Mouse (Mus musculus) fat pad, adult 2 months (tissue): ENCODE measurements around the gene Slc25a10.
"Not testable (repeated sequence)": the region's sequence is repeated elsewhere in the genome, so short reads cannot be mapped to it uniquely, and the experiment has no call there.

Source experiments
- DNase-seq: peaks from one replicate; pipeline ENCODE4 v3.0.0-alpha.2; 2011; ENCODE audit warnings: low read depth, low spot score; ENCODE audit errors: extremely low read depth

The Slc25a10 gene

DNA sequence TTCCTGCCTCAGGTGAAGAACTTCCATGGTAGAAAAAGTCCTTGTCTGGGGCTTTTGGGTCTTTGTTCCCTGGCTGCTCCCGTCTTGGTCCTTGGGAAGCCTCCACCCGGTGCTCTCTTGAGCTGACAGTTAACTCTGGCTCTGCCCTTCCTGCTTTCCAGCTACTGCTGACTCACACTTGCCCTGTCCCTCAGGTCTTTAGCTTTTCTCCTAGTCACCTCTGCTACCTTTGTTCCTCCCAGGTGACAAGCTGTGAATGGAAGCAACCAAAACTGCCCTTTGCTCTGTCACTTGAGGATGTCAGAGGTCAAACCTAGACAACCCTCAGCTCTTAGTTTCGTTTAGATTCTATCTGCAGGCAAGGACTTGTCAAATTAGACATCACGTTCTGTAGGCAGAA, 18.3 kb downstream of the Slc25a10 start:
- DNase-seq: no peak

DNA sequence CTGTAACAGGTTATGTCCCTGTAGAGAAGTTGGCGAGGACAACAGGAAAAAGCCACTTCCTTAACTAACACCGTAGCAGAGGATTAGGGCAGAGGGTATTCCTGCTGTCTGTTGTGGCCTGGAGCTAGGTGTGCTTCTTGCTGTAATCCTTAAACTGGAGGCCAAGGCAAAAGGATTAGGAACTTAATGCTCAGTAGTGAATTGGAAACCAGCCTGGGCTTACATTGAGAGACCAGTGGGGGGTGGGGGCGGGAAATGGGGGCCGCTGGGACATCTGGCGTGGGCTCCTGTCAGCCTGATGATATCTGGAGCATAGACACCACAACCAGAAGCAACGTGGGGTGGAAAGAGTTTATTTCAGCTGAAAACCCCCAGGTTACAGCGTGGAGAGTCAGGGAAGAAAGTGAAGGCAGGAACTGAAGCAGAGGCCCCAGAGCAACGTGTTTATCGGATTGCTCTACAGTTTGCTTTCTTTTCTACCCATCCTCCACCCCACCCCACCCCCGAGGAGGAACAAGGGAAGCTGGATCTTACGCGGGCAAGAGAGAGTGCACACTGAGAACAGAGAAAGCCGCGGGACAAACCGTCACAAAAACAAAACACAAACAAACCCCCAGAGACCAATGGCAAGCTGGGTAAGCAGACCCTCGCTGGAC, 18.9 kb downstream of the Slc25a10 start:
- DNase-seq: peak; percentile 99

DNA sequence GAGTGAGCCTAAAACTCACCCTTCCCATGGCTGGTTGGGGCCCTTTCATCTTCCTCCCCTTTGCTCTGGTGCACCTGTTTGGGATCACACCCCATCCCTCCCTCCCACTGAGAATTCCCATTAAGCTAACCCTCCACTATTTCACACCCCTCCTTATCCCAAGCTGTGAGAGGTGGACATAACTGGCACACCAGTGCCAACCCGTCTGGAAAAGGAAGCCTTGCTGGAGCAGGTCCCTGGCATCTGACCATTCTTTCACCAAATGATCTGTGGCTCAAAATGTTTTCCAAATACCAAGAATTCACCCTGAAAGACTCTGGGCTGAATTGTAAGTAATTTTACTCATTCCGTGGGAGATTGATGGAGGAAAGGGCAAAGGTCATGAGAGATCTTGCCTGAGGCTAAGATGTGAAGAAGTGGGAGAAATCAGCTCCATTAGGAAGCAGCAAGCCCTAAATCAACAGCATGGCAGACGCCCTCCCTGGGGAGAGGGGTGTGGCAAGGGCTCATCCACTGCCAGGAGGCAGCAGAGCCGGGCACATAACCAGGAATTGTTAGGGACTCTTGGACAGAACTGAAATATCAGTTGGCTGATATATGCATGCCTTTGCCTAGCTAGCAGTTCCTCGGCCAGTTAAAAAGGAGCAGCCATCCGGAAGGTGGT, 21.3 kb downstream of the Slc25a10 start:
- no peak for DNase-seq

DNA sequence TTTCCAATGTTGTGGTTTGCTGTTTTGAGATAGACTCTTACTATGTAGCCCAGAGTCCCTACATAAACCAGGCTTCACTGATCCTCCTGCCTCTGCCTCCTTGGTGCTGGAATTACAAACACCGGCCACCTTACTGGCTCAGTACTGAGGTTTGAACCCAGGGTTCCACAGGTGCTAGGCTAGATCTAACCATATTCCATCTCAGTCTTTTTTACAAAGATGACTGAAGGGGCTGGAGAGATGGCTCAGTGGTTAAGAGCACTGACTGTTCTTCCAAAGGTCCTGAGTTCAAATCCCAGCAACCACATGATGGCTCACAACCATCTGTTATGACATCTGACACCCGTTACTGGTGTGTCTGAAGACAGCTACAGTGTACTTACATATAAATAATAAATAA, 22.6 kb downstream of the Slc25a10 start:
- DNase-seq: not testable (repeated sequence)

DNA sequence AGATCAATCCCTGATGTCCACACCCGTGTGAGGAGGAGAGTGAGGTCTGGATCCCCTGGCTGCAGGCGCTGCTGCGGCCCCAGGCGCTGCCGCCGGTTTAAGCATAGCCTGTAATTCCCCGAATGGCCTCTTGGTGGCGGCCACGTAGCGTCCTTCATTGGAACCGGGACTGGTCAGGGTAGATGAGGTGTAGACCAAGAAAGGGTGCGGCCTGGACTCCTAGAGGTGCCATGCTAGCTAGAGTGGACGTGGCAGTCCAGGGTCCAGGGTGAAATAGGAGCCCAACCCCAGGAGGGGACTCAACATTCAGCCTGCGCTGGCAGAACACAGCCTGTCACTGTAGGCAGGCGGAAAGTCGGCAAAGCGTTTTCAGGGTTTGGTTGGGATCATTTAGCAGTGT, 24.0 kb downstream of the Slc25a10 start:
- DNase-seq: no peak

DNA sequence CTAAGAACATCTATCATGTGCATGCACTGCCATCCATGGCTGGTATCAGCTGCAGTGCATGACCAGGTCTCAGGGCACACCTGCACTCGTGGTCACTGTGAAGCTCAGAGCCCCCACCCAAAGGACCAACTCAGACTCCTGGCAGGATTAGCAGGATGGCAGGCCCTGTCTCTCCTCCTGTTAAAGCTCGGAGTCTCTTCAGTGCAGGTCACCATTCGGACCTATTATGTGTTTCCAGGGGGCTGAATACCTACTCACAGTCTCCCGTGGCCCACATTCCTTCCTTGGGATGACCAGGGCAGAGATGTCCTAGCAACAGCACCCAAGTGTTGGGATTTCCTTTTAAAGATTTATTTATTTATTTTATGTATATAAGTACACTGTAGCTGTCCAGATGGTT, 25.5 kb downstream of the Slc25a10 start:
- no peak for DNase-seq

DNA sequence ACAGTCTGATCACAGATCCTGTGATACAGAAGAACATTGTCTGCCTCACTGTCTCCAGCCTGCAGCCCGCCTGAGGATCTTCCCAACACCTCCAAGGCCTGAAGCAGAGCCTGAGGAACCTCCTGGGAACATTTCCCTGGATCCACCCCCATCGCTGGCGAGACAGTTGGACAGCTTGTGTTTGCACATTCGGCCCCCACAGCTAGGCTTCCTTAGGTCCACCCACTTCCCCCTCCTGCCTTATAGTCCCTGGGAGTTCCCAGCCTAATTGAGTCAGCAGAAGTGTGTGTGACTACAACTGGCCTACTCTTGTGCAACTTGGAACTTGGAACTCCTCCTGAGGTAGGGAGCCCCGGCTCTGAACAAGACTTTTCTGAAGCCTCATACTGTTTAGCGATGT, 26.4 kb downstream of the Slc25a10 start:
- DNase-seq: no peak

DNA sequence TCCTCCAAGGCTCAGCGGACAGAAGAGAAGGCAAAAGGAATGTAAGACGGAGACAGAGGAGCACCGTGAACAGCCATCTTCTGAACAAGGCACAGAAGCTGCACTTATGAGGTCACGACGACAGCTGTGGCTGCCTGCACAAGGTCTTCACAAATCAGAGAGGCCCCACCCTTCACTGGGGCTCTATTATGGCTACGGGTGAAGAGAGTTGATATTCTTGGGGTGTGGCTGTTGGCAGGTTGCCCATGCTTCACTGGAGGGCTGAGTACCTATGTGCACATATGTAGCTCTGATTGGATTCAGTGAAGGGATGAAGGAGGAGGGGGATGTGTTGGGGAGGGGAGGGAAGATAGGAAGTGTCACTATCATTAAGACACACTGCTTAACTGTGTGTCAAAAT, 26.9 kb downstream of the Slc25a10 start:
- no peak for DNase-seq

DNA sequence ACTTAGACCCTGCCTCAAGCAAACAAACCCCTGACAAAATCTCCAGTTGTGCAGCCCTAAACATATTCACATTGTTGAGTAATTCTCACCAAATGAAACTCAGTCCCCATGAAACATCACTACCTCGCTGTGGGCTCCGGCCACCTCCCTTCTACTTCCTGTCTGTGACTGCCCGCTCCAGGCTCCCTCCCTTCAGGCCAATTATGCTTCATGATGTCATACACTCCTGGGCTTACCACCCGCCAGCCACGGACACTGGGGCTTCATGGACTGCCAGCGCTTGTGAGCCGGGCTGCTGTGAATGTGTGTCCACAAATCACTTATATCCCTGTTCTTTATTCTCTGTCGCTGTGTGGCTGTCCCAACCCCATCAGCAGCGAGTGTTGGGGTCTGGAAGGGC, 28.1 kb downstream of the Slc25a10 start:
- no peak for DNase-seq

DNA sequence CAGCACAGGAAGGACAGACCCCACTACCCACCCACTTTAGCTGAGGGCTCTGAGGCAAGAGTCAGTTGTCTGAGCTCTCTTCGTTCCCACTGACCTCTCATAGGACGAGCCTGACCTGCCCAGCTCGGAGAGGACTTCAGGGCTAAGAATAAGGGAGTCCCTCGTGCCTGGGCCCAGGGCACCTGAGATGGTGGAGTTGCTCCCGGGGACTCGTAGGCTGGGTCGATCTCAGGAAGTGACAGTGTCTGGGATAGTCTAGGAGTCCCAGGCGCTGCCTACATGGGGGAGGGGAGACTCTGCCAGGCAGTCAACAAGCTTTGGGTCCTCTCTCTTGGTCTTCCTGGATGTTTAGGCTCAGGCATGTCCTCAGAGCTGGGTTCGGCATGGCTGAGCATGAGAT, 28.9 kb downstream of the Slc25a10 start:
- DNase-seq: no peak

DNA sequence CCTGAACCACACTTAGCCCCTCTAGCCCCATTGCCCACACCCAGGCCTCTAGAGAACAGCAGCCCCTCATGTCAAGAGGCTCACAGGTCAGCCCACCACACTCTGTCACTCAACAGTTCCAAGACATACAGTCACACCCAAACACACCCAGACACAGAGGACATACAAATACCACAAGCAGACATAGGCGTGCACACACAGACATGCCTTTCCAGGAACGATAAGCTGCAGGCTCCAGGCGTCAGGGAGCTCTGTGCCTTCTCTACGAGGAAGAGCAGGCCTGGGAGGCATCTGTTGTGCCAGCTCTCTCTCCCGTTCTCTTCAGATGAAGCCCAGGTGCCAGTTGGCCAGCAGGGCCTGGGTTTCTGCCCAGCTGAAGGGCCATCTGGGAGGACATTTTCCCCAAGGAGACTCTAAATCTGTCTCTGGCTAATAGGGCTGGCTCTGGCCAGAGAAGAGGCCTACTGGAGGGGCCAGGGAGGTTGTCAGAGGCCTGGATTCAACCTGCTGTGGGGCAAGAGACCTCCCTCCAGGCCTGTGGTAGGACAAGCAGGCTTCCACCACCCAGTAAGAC, 29.4 kb downstream of the Slc25a10 start:
- DNase-seq: no peak

DNA sequence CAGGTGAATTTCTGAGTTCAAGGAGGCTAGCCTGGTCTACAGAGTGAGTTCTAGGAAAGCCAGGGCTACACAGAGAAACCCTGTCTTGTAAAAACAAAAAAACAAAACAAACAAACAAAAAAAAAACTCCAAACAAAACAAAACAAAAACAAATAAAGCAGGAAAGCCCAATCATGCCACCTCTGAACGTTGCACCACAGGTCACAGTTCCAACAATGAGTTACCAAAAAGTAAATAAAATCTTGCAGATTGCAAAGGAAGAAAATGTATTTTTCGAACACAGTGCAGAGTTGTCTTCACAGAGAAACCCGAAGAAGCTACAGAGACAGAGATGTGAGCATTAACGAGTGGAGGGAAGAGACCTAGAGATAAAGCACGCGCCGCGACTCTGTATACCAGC, 30.9 kb downstream of the Slc25a10 start:
- no peak for DNase-seq

DNA sequence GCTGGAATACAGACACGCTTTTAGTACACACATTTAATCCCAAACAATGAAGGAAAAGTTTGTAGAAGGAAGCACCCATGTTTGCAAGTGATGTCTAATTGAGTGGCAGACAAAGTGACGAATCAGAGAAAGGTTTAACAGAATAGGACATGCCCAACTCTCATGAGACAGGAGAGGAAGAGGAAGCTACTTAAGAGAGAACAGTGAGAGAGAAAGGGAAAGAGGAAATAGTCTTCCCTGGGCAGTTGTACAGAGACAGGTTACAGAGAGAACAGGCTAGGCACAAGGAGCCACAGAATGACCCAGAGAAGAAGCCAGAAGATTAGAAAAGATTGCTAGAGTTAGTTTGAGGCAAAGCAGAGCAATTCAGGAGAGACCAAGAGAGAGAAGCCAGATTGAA, 34.3 kb downstream of the Slc25a10 start:
- no peak for DNase-seq

DNA sequence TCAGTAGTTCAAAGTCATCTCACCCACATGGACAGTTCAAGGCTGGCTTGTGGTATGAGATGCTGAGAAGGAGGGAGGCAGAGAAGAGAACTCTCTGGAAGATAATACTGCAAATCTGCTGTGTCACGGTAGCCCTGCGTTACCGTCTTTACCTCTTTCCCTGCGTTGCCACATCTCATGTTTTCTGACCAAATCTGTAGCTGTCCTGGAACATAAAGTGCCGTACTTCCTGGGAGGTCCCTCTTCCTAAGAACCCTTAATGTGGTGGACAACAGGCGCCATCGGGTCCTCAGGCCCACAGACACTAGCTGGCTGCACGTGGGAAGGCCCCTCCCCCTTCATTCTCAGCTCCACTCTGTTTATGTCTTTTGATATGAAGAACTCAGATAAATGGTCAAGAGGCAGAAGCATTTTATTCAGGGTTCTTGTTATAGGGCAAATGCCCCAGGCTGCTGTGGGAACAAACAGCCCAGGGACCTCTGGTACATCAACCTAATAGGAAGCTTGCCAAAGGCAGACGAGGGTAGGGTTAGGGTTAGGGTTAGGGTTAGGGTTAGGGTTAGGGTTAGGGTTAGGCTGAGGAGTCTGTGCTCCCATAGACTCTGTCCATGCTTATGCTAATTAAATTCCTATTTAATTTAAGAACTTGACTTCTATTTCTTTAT, 36.2 kb downstream of the Slc25a10 start:
- no peak for DNase-seq

DNA sequence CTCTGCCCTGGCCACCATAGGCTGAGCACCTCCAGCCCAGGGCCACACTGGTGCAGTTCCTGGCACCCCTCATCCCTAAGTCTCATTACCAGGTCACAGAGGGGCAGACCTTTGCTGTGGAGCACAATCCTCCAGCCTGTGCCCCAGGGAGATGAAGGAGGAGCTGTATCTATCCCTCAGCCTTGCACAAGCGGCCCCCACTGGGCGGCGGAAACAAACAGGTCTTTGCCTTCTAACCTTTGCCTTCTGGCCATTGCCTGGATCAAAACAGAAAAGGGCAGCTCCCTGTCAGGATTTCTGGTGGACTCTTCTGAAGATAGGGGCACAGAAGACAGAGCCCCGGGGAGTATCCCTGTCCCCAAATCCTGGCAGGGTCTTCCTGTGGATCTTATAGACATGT, 37.3 kb downstream of the Slc25a10 start:
- no peak for DNase-seq

DNA sequence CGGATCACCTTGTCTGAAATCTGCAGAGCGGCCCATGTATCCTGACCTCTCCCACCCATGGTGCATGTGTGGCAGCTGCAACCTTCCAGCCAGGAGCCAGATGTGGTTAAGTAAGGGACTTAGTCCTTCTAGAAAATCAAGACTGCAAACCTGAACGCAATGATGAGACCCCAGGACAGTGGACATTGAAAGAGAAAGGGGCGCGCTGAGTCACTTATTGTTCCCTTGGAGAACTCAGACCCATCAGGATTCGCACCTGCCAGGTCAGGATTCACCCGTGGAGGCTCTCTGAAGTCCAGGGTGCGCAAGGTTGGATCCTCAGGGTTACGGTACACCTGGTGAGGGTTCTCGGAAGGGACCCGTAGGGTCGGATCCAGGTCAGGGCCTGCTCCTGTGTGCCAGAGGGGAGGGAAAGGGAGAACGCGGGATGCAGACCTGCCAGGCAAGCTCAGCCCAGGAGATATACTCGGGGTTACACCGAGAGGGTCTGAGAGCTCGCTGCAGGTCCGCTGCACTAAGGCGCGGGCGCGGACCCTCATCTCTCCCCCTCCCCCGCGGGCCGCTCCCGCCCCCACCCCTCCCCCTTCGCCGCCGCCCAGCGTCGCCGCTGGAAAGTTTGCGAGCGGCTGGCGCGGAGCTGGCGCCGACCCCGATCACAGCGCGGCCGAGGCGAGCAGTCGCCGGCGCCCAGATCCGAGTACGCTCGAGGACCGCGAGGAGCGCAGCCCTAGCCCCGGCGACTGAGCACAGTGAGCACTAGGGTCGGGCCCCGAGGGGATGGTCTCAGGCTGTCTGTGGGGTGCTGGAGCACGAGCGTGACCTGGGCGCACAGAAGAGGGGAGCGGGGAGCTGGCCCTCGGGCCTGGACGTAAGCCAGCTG, 38.7 kb downstream of the Slc25a10 start, which contains the start of gene Gcgr:
Gene Gcgr, plus strand, starts transcription at position 615 of the 880 bp plus-strand sequence.
- no peak for DNase-seq

DNA sequence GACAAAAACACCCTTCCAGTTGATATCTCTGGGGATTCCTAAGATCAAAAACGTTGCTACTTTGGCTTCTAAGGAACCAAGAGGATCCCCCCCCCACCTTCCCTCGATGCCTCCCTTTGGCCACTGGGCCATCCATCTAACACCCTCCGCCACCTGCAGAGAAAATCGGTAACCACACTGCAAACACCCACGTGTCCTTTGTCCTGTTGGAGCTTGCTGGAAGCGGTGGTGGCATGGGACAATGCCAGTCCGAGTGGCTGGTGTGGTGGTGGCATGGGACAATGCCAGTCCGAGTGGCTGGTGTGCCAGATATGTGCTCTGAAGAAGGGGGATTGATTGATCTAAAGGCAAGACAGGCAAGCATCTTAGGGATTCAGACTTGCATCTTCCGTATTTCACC, 40.0 kb downstream of the Slc25a10 start:
- no peak for DNase-seq

DNA sequence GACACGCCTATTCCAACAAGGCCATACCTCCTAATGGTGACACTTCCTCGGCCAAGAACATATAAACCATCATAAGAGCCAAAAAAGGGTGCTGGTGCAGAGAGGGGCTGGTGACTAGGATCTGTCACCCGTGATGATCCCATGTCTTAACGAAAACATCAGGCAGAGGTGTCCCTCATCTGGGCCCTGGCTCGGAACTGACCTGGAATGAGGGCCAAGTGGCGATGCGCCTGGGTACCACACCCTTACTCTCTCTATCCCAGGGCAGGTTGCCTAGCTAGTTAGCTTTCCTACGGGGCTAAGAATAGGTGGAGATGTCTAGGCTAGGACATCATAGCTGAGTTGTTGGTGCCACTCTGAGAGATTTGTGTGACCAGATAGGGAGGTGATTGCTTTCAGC, 42.5 kb downstream of the Slc25a10 start:
- DNase-seq: no peak

DNA sequence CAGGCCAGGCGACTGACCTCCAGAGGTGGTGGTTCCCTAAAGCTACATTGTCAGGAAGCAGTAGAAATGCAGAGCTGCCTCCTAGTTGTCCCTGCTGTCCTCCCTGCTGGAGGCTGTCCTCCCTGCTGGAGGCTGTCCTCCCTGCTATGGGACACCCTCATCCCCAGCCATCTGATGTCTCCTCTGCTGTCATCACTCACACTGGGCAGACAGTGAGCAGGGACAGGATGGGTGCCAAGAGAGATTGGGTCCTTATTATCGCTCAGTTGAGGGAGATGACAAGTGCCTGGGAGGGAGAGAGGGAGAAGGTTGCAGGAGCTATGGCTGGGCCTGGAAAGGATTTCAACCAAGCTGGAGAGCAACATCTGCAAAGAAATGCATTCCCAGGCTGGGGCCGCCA, 43.5 kb downstream of the Slc25a10 start:
- no peak for DNase-seq

DNA sequence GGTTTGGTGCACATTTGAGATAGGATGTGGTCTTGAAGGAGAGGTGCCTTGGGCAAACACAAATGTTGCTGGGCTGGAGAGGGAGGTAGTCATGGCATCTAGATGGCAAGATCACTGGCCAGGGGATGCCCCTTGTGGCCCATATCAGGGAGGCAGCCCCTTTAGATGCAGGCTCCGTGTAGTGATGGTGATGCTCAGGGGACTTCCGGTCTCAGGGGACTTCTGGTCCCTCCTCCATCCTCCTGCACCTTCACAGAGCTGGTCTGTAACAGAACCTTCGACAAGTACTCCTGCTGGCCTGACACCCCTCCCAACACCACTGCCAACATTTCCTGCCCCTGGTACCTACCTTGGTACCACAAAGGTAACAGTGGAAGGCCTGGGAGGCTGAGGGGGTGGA, 44.2 kb downstream of the Slc25a10 start:
- no peak for DNase-seq

DNA sequence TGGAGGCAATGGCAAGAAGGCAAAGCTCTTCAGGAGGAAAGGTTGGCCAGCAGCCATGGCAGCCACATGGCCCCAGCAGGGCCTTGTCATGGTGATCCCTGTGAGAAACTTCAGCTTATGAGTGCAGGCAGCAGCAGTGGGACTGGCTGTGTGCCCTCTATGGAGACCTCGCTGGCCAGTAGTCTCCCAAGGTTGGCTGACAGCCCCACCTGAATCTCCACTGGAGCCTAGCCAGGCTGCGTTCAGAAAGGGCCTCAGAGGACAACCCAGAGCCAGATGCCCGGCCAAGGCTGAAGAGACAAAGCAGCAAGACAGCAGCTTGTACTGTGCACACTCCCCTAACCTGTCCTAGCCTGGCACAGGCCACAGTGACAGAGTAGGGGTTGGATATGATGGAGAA, 46.8 kb downstream of the Slc25a10 start:
- DNase-seq: no peak
